Mouse (Mus musculus) ovary, adult 18-20 months (tissue): ENCODE measurements around the gene Tfdp2.
A peak's percentile ranks its signal among the peaks of the same experiment; 100 is the strongest.
"Not testable (repeated sequence)": the region's sequence is repeated elsewhere in the genome, so short reads cannot be mapped to it uniquely, and the experiment has no call there.

Source experiments
- DNase-seq: peaks from one replicate; pipeline ENCODE4 v3.0.0; 2022; ENCODE audit warnings: low spot score, mixed read lengths

Tfdp2 gene

GRCm38 (mm10) chr9:96299324-96300008 lies 103.4 kb downstream of the Tfdp2 start:
- no peak for DNase-seq

- DNase-seq, result no peak
These were observed 112.7 kb downstream of the Tfdp2 start for GRCm38 (mm10) chr9:96308816-96309215.

GRCm38 (mm10) chr9:96312074-96312473 lies 116.0 kb downstream of the Tfdp2 start:
- DNase-seq, result no peak

GRCm38 (mm10) chr9:96319333-96319732 lies 123.3 kb downstream of the Tfdp2 start:
- no peak for DNase-seq

GRCm38 (mm10) chr9:96320551-96320980 lies 124.5 kb downstream of the Tfdp2 start:
- no peak for DNase-seq

GRCm38 (mm10) chr9:96322411-96323152 lies 126.5 kb downstream of the Tfdp2 start:
- DNase-seq, result no peak

GRCm38 (mm10) chr9:96324502-96324901 lies 128.4 kb downstream of the Tfdp2 start:
- DNase-seq, result no peak

- peak; percentile 68 for DNase-seq
These were observed 130.4 kb downstream of the Tfdp2 start for GRCm38 (mm10) chr9:96326496-96326923.

GRCm38 (mm10) chr9:96328226-96328625 lies 132.2 kb downstream of the Tfdp2 start:
- DNase-seq, result no peak

- DNase-seq, result no peak
These were observed 135.1 kb downstream of the Tfdp2 start for GRCm38 (mm10) chr9:96331146-96331545.

- DNase-seq, result no peak
These were observed 149.7 kb downstream of the Tfdp2 start for GRCm38 (mm10) chr9:96345750-96346149.

GRCm38 (mm10) chr9:96348885-96349284 lies 152.8 kb downstream of the Tfdp2 start:
- DNase-seq, result no peak

- DNase-seq, result peak; percentile 40
These were observed 153.9 kb downstream of the Tfdp2 start for GRCm38 (mm10) chr9:96350010-96350409.

- DNase-seq, result no peak
These were observed 154.4 kb downstream of the Tfdp2 start for GRCm38 (mm10) chr9:96350476-96350875.

GRCm38 (mm10) chr9:96351771-96352170 lies 155.7 kb downstream of the Tfdp2 start:
- not testable (repeated sequence) for DNase-seq

GRCm38 (mm10) chr9:96353121-96353769 lies 157.2 kb downstream of the Tfdp2 start:
- no peak for DNase-seq

GRCm38 (mm10) chr9:96353799-96354198 lies 157.7 kb downstream of the Tfdp2 start:
- peak; percentile 51 for DNase-seq

GRCm38 (mm10) chr9:96360056-96360455 lies 164.0 kb downstream of the Tfdp2 start:
- DNase-seq, result no peak

- DNase-seq, result peak; percentile 47
These were observed 167.6 kb downstream of the Tfdp2 start for GRCm38 (mm10) chr9:96363581-96364140.

- peak; percentile 96 for DNase-seq
These were observed 168.2 kb downstream of the Tfdp2 start, which contains the start of gene Atp1b3 for GRCm38 (mm10) chr9:96364141-96364838. Gene Atp1b3, minus strand, starts transcription at chr9:96364442.

GRCm38 (mm10) chr9:96365271-96365872 lies 169.3 kb downstream of the Tfdp2 start:
- DNase-seq, result no peak
